Mouse (Mus musculus): ENCODE data around the gene Med9.
A peak's percentile ranks its signal among the peaks of the same experiment; 100 is the strongest.
"Not testable (repeated sequence)": the region's sequence is repeated elsewhere in the genome, so short reads cannot be mapped to it uniquely, and the experiment has no call there.

The Med9 gene

GRCm38 (mm10) chr11:59944855-59945254 is 3.2 kb upstream of the Med9 start:
- DNase-seq (ENCODE audit: low spot score): not testable (repeated sequence)

GRCm38 (mm10) chr11:59948401-59948767 is 378 bp downstream of the Med9 start:
- no peak for DNase-seq (ENCODE audit: low spot score)

DNA sequence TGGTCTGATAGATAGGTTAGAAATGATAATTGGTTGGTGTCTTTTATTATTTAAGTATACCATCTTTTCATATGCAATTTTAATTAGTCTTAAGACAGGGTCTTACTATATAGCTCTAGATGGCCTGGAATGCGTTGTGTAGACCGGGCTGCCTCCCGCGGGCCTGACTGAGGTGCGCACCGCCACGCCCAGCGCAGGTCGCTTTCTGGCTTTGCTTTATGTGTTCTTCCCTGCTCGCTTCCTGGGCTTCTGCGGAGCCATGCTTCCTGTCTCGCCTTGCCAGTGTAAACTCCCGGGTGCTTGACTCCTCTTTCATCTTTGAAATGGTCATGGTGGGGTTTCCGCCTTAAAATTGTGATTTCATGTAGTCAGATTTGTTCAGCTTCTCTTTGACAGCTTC is 4.9 kb downstream of the Med9 start:
- no peak for DNase-seq (ENCODE audit: low spot score)

DNA sequence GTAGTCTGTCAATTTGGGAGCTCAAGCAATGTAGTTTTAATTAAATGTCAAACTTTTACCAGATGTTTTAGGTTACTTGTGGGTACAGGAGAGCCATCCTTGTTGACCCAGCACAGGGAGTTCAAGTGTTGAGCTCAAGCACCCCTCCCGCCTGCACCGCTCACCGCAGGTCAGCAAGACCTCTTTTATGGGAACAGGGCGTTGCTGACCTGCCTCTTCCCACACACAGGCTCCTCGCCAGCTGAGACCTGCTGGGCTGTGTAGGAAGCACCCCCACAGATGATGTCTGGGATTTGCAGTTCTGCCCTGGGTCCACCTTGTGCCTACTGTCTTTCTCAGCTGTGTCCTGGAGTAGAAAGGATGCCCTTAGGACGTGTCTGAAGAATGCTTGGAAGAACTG is 8.7 kb downstream of the Med9 start:
- no peak for DNase-seq (ENCODE audit: low spot score)

GRCm38 (mm10) chr11:59959453-59959852 is 11.4 kb downstream of the Med9 start:
- no peak for DNase-seq (ENCODE audit: low spot score)

- no peak for DNase-seq (ENCODE audit: low spot score)
These were observed 12.7 kb downstream of the Med9 start for GRCm38 (mm10) chr11:59960476-59961337.

- no peak for DNase-seq (ENCODE audit: low spot score)
These were observed 13.4 kb downstream of the Med9 start for GRCm38 (mm10) chr11:59961338-59961875.

GRCm38 (mm10) chr11:59962590-59962989 is 14.6 kb downstream of the Med9 start:
- no peak for DNase-seq (ENCODE audit: low spot score)

DNA sequence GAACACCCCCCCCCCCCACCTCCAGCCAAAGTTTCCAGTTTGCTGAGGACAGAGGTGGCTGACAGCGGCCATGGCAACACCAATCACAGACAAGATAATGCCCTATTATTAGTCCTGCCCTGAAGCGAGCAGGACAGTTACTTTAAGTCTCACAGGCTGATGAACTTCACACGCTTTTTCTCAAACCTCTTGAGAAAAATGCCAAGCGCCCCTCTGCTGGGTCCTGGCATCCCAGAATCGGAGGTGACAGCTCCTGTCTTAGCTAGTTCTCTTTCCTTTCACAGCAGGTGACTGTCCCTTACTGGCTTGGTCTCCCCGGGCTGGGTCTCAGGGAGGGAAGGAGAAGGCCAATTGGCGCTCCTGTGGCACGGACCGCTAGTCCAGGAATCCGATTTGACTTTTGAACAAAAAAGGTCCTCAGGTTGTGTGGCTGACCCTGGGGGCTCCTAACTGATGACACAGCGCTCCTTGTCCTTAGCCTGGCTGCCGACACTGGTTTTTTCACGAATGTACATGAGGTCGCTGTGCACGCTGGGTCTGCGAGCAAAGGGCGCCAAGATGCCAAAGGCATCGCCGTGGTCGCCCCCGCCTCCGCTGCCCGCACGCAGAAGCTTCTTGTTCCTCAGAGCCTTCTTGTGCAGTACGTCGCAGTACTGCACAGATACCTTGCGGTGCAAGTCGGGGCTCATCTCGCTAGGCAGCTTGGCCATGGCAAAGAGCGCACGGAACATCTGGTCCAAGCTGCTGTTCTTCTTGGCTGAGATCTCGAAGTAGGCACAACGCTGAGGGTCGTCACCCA is 15.6 kb downstream of the Med9 start:
- no peak for DNase-seq (ENCODE audit: low spot score)

GRCm38 (mm10) chr11:59964163-59964758 is 16.3 kb downstream of the Med9 start:
- no peak for DNase-seq (ENCODE audit: low spot score)

DNA sequence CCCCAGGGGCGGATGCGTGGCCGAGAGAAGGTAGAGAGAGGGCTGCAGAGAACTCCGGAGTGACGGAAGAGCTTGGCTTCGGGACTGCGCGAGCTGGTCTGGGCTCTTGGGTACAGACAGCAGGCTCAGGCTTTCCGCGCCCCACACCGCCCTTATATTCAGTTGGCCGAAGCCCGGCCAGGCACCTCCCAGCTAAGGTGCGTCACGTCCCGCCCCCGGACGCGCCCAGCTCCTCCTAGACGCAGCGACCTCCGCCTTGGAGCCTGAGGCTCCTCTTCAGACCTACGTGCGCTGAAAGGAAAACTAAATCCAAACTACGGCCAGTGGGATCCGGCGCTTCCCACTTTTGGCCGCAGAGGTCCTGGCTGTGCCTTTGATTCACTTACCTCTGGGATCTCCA is 16.8 kb downstream of the Med9 start, which contains the start of gene Rasd1:
Rasd1 (minus strand) TSS at position 127 of the 400 bp plus-strand sequence.
- no peak for DNase-seq (ENCODE audit: low spot score)

GRCm38 (mm10) chr11:59965227-59966101 is 17.5 kb downstream of the Med9 start:
- peak; percentile 82 for DNase-seq (ENCODE audit: low spot score)

DNA sequence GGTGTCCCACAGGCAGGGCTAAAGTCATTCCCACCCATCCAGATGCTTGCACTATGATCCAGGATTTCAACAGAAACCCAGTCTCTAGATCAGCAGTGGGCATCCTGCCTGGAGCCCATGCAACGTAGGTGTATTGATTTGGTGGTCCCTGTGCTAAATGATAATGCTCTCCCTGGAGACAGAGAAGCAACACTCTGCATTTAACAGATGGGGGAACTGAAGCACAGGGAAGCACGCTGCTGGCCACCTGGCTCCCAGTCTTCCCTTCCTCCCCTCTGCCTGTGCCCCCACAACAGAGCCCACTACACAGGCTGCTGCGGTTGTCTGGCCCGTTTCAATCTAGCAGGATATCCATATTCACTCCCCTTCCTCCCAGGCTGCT is 18.1 kb downstream of the Med9 start:
- DNase-seq (ENCODE audit: low spot score): peak; percentile 61

- DNase-seq (ENCODE audit: low spot score): no peak
These were observed 19.8 kb downstream of the Med9 start for GRCm38 (mm10) chr11:59967765-59968164.

DNA sequence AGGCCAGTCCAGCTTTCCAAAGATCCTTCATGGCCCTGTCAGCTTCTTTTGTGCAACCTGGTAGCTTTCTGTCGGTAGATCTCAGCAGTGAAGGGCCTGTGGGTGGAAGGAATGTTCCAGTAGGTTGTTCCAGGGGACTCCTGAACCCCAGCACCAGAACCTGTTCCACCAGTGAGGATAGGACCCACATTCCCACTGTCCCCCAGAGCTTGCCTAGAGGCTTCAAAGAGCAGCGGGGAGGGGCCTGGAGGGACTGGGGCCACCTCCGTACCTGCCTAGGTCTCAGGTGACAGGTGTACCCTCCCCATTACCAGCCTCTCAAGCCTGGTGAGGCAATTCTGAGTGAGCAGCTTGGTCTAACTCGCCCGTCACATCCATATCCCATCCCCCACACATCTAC is 22.8 kb downstream of the Med9 start:
- no peak for DNase-seq (ENCODE audit: low spot score)

DNA sequence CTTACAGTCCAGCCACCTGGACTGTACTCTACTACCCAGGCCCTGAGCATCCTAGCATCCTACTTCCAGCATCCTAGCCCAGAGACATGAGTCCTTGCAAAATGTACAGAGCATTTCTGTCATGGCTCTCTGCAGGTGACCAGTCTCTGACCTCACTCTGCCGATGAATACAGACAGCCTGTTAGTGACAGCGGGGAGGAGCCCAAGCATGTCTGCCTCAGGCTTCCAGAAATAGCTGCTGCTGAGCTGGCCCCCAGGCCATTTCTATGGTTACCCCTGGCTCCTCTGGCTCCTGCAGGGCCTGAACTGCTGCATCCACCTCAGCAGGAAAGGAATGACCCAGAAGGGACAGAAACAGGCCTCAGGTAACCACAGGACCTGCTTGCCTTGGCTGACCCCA is 23.7 kb downstream of the Med9 start:
- DNase-seq (ENCODE audit: low spot score): no peak

- DNase-seq (ENCODE audit: low spot score): no peak
These were observed 25.4 kb downstream of the Med9 start for GRCm38 (mm10) chr11:59973389-59973788.

GRCm38 (mm10) chr11:59975241-59975640 is 27.2 kb downstream of the Med9 start:
- no peak for DNase-seq (ENCODE audit: low spot score)

- DNase-seq (ENCODE audit: low spot score): no peak
These were observed 29.8 kb downstream of the Med9 start for GRCm38 (mm10) chr11:59977831-59978230.

GRCm38 (mm10) chr11:59989406-59989805 is 41.4 kb downstream of the Med9 start:
- no peak for DNase-seq (ENCODE audit: low spot score)

- DNase-seq (ENCODE audit: low spot score): no peak
These were observed 43.4 kb downstream of the Med9 start for GRCm38 (mm10) chr11:59991365-59991764.

- no peak for DNase-seq (ENCODE audit: low spot score)
These were observed 46.3 kb downstream of the Med9 start for GRCm38 (mm10) chr11:59994318-59994717.
